In the genomic region with DNA sequence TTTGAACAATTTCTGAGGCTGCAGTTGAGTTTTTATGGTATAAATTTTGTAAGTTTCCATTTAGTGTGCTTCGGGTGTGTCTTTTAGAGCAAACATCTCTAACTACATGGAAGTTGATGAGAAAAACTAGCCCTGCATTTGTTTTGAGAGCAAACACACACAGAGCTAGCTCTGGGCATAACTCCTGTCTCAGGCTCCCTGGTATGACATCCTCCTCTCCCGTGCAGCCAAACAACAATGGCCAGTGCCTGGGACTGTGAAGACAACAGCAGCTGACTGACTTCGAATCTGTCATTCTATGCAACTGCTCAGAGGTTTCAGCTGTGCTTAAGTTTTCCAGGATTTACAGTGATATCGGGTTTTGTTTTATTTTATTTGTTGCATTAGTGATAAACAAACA, we compare ENCODE assay signal across 22 mouse cellular contexts.
A peak's percentile ranks its signal among the peaks of the same experiment; 100 is the strongest.
DNase-seq lines count a peak whose midpoint lies in the region; ATAC-seq and TF ChIP-seq lines count a peak whose summit lies in the region.
"Had no signal": no experiment of that assay in that cellular context is flagged by ENCODE, and none has a peak within 500 bp of the region (broad histone marks: within the 10 kb centered on the region; RNA-seq: fewer than 3 reads in every experiment).

No protein-coding gene starts in this region.

- H3K36me3 ChIP-seq in heart, embryonic 10.5 days, result no peaks in the 10 kb centered on the region
- H3K36me3 ChIP-seq in neural tube, embryonic 11.5 days (ENCODE audit: control insufficient read depth, insufficient read depth, low read length), result no peaks in the 10 kb centered on the region
- H3K36me3 ChIP-seq in neural tube, embryonic 15.5 days, result no peaks in the 10 kb centered on the region
- H3K36me3 ChIP-seq in liver, postnatal 0 days (replicated peaks; ENCODE audit: insufficient read depth, low read length), result no peaks in the 10 kb centered on the region
- H3K36me3 ChIP-seq: heart, embryonic 13.5 days; lung, embryonic 15.5 days had no signal

- ATAC-seq in neural tube, embryonic 11.5 days (ENCODE audit: insufficient read depth, low FRiP score, low TSS enrichment), result no peak
- ATAC-seq in neural tube, embryonic 15.5 days (ENCODE audit: low FRiP score), result no peak
- no peak for ATAC-seq in liver, postnatal 0 days
- ATAC-seq: forebrain, embryonic 14.5 days; hindbrain, postnatal 0 days had no signal

- H3K4me1 ChIP-seq in heart, embryonic 10.5 days, result peaks cover 22% of the 10 kb centered on the region
- no peaks in the 10 kb centered on the region for H3K4me1 ChIP-seq in neural tube, embryonic 11.5 days (ENCODE audit: control insufficient read depth, insufficient read depth, low read length)
- H3K4me1 ChIP-seq in neural tube, embryonic 15.5 days, result peaks cover 28% of the 10 kb centered on the region
- peaks cover 15% of the 10 kb centered on the region for H3K4me1 ChIP-seq in liver, postnatal 0 days (ENCODE audit: insufficient read depth)

- 56% methylated on average over 4 of the region's 4 CpGs for WGBS in heart, embryonic 10.5 days
- WGBS in neural tube, embryonic 11.5 days, result 39% methylated on average over 4 of the region's 4 CpGs
- whole genome bisulfite sequencing in neural tube, embryonic 15.5 days, result 46% methylated on average over 4 of the region's 4 CpGs
- 49% methylated on average over 4 of the region's 4 CpGs for WGBS in liver, postnatal 0 days (ENCODE audit: insufficient replicate concordance)

- H3K27me3 ChIP-seq in heart, embryonic 10.5 days (ENCODE audit: insufficient read depth, poor library complexity, severe bottlenecking), result no peaks in the 10 kb centered on the region
- no peaks in the 10 kb centered on the region for H3K27me3 ChIP-seq in neural tube, embryonic 11.5 days (ENCODE audit: control insufficient read depth, insufficient read depth, low read length)
- H3K27me3 ChIP-seq in neural tube, embryonic 15.5 days (replicated peaks), result no peaks in the 10 kb centered on the region
- H3K27me3 ChIP-seq in liver, postnatal 0 days (ENCODE audit: insufficient read depth, low read length), result no peaks in the 10 kb centered on the region
- H3K27me3 ChIP-seq: heart, embryonic 13.5 days; lung, embryonic 15.5 days had no signal

- H3K4me3 ChIP-seq in heart, embryonic 10.5 days, result no peak overlapping the region
- no peak overlapping the region for H3K4me3 ChIP-seq in neural tube, embryonic 11.5 days (ENCODE audit: low read depth, low read length)
- no peak overlapping the region for H3K4me3 ChIP-seq in neural tube, embryonic 15.5 days (replicated peaks)
- no peak overlapping the region for H3K4me3 ChIP-seq in liver, postnatal 0 days (ENCODE audit: low read depth, low read length)
- H3K4me3 ChIP-seq: heart, embryonic 13.5 days; left cerebral cortex, adult 2 months; lung, embryonic 15.5 days had no signal

- TF ChIP-seq EP300 in liver, postnatal 0 days (IDR thresholded peaks at IDR 0.05; ENCODE audit: low read depth), result no peak

- no peak for TF ChIP-seq CTCF in liver, postnatal 0 days (IDR thresholded peaks at IDR 0.05; ENCODE audit: low read depth)

- no peak overlapping the region for H3K4me2 ChIP-seq in neural tube, embryonic 11.5 days (ENCODE audit: low read depth)
- H3K4me2 ChIP-seq in neural tube, embryonic 15.5 days, result no peak overlapping the region
- H3K4me2 ChIP-seq in liver, postnatal 0 days (ENCODE audit: low read depth, low read length), result no peak overlapping the region
- H3K4me2 ChIP-seq: heart, embryonic 13.5 days; lung, embryonic 15.5 days had no signal

- no peaks in the 10 kb centered on the region for H3K9me3 ChIP-seq in heart, embryonic 10.5 days
- H3K9me3 ChIP-seq in neural tube, embryonic 11.5 days (ENCODE audit: control insufficient read depth, low read length), result no peaks in the 10 kb centered on the region
- H3K9me3 ChIP-seq in neural tube, embryonic 15.5 days (replicated peaks), result no peaks in the 10 kb centered on the region
- H3K9me3 ChIP-seq in liver, postnatal 0 days (ENCODE audit: low read length), result no peaks in the 10 kb centered on the region
- H3K9me3 ChIP-seq: heart, embryonic 13.5 days; lung, embryonic 15.5 days had no signal

- H3K27ac ChIP-seq in heart, embryonic 10.5 days, result no peak overlapping the region
- H3K27ac ChIP-seq in neural tube, embryonic 11.5 days (ENCODE audit: low read depth, low read length), result no peak overlapping the region
- no peak overlapping the region for H3K27ac ChIP-seq in neural tube, embryonic 15.5 days (replicated peaks)
- peak overlapping the region; percentile 34; the same call in 1 of the 2 replicates for H3K27ac ChIP-seq in liver, postnatal 0 days (ENCODE audit: low read depth)
- H3K27ac ChIP-seq: heart, embryonic 13.5 days; hindbrain, postnatal 0 days; left cerebral cortex, adult 2 months; liver, embryonic 14.5 days had no signal

- no peak overlapping the region for H3K9ac ChIP-seq in neural tube, embryonic 11.5 days (ENCODE audit: low read length)
- H3K9ac ChIP-seq in neural tube, embryonic 15.5 days (replicated peaks), result no peak overlapping the region
- H3K9ac ChIP-seq in liver, postnatal 0 days (replicated peaks), result no peak overlapping the region
- H3K9ac ChIP-seq: heart, embryonic 13.5 days; liver, embryonic 14.5 days; lung, embryonic 15.5 days had no signal

- peak; percentile 55 for DNase-seq in heart, adult 11 months
- no peak for DNase-seq in heart, embryonic 10.5 days (ENCODE audit: low spot score)
- DNase-seq in kidney, postnatal 4 days, result peak; percentile 9 to 27
- DNase-seq in kidney, postnatal 14 days, result no peak
- DNase-seq in neural tube, embryonic 11.5 days (ENCODE audit: low spot score), result peak; percentile 21
- no peak for DNase-seq in liver, postnatal 0 days
- no peak for DNase-seq in right cerebral cortex, adult 2 months (ENCODE audit: low spot score in 2 of 2)
- DNase-seq: adrenal gland, postnatal 14 days; cerebellum, adult 9-11 months; heart, postnatal 14 days; left cerebral cortex, postnatal 4 days; lung, postnatal 4 days; right cerebral cortex, postnatal 4 days; thymus, adult 2 months; thymus, postnatal 4 days had no signal

Comparison
In these comparisons a context has a peak if more than half of its experiments do, and no peak if none do; other contexts are left out.
1. DNase-seq: peak in heart, adult 11 months (single experiment), kidney, postnatal 4 days (2 of 2) and neural tube, embryonic 11.5 days (single experiment); none in heart, embryonic 10.5 days (single experiment), kidney, postnatal 14 days (single experiment), liver, postnatal 0 days (single experiment) and right cerebral cortex, adult 2 months (0 of 2).